Mouse (Mus musculus) hindbrain, embryonic 16.5 days (tissue): Measurements from ENCODE around the gene Wdfy3. TPM values are rescaled to one million over a fixed set of nuclear protein-coding genes. Genes with fewer than 3 reads are reported as not detected.

Source experiments
- ATAC-seq: fragments of 200-750 bp; cut with Nextera tagmentation; 2 replicates; pipeline ENCODE4 v1.8.0; 2017; ENCODE audit warnings: moderate TSS enrichment, moderate library complexity
- H3K27ac ChIP-seq: fragments of 300-500 bp; sonication (generic); 2 replicates; pipeline ENCODE4 v1.5.1; 2014; ENCODE audit warnings: low read depth, mild to moderate bottlenecking, control low read depth, low read length, moderate library complexity
- H3K27me3 ChIP-seq: fragments of 300-500 bp; sonication (generic); replicated peaks from 2 replicates; pipeline ENCODE4 v1.6.1; 2014; ENCODE audit warnings: low read length; ENCODE audit not compliant: control insufficient read depth, insufficient read depth
- H3K36me3 ChIP-seq: fragments of 300-500 bp; sonication (generic); 2 replicates; pipeline ENCODE4 v1.6.1; 2014; ENCODE audit warnings: mild to moderate bottlenecking, low read length, moderate library complexity, mixed read lengths; ENCODE audit not compliant: control insufficient read depth, insufficient read depth
- H3K4me1 ChIP-seq: fragments of 300-500 bp; sonication (generic); 2 replicates; pipeline ENCODE4 v1.6.1; 2014; ENCODE audit warnings: low read depth, low read length; ENCODE audit not compliant: control insufficient read depth, insufficient read depth
- H3K4me2 ChIP-seq: fragments of 300-500 bp; sonication (generic); 2 replicates; pipeline ENCODE4 v1.6.1; 2014; ENCODE audit warnings: mild to moderate bottlenecking, low read length, control low read depth, moderate library complexity
- H3K4me3 ChIP-seq: fragments of 300-500 bp; sonication (generic); 2 replicates; pipeline ENCODE4 v1.5.1; 2014; ENCODE audit warnings: mild to moderate bottlenecking, low read length, control low read depth, moderate library complexity
- H3K9ac ChIP-seq: fragments of 300-500 bp; sonication (generic); 2 replicates; pipeline ENCODE4 v1.6.1; 2014; ENCODE audit warnings: low read depth, mild to moderate bottlenecking, control low read depth, low read length, moderate library complexity
- H3K9me3 ChIP-seq: fragments of 300-500 bp; sonication (generic); 2 replicates; pipeline ENCODE4 v1.6.1; 2014; ENCODE audit warnings: mild to moderate bottlenecking, low read length, moderate library complexity; ENCODE audit not compliant: control insufficient read depth
- WGBS: fragments of 180-500 bp; shearing (Covaris S2); extraction: QIAGEN DNeasy Blood & Tissue Kit; methylation state at CpG from one replicate; pipeline ENCODE4 v1.1.7; 2014; 5-methylcytosine and 5-hydroxymethylcytosine counted together
- polyA plus RNA-seq: library from polyadenylated mRNA; unstranded; fragments of >200 nt; fragmentation: Nextera tagmentation; extraction: Ambion mirVana; gene quantifications from 2 replicates; pipeline ENCODE4 v1.2.1, GENCODE M21; 2015

Wdfy3 gene
- polyA plus RNA-seq, 1 experiment from 2014 or later, result 22.5 TPM

DNA sequence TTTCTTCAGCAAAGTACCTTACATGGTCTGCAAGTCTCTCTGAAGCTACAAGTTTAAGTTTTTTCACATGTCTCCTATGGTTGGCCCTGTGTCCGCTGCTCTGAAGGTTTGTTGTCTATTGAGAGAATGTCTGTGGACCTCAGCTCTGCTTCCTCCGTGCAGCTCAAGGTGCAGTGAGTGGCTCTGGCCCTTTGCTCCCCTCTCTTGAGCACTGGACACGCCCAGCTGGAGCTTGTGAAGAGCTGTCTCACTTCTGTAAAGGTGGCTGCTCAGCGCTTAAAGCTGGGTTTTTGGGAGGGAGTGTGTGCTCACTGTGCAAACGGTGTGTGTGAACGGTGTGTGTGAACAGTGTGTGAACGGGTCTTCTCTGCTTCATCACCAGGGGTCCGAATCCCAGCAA is 248.7 kb downstream of the Wdfy3 start:
- WGBS, result 72% methylated on average over 8 of the region's 8 CpGs
- no peak overlapping the region for H3K27ac ChIP-seq
- no peaks in the 10 kb centered on the region for H3K36me3 ChIP-seq
- H3K9me3 ChIP-seq, result no peaks in the 10 kb centered on the region
- H3K9ac ChIP-seq, result no peak overlapping the region
- H3K27me3 ChIP-seq, result peaks cover 2% of the 10 kb centered on the region; the same call in 1 of the 2 replicates
- no peak for ATAC-seq
- no peak overlapping the region for H3K4me3 ChIP-seq
- H3K4me2 ChIP-seq, result no peak overlapping the region
- H3K4me1 ChIP-seq, result no peaks in the 10 kb centered on the region; the same call in 1 of the 2 replicates

DNA sequence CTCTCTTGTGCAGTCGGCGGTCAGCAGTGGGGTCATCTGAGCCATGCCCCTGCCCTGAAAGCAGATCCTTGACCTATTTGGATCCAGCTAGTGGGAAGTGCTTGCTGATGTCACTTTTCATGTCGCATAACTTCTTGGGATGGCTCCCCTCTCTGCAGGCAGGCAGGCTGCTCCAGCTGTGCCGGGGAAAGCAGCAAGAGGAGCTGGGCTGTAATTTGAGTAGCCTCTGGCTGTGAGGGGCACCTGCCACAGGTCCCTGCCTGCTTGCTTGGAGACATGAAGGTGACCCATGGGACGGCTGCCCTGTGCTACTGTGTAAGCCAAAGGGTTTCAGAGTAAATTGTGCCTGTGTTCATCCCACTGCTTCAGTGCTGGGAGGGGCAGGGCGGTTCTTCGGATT is 249.9 kb downstream of the Wdfy3 start:
- no peak overlapping the region for H3K4me2 ChIP-seq
- H3K27me3 ChIP-seq, result peaks cover 2% of the 10 kb centered on the region; the same call in 1 of the 2 replicates
- no peaks in the 10 kb centered on the region for H3K36me3 ChIP-seq
- H3K9me3 ChIP-seq, result no peaks in the 10 kb centered on the region
- no peak overlapping the region for H3K27ac ChIP-seq
- no peak overlapping the region for H3K9ac ChIP-seq
- WGBS, result 21% methylated on average over 7 of the region's 7 CpGs
- ATAC-seq, result no peak
- H3K4me3 ChIP-seq, result no peak overlapping the region
- H3K4me1 ChIP-seq, result no peaks in the 10 kb centered on the region

DNA sequence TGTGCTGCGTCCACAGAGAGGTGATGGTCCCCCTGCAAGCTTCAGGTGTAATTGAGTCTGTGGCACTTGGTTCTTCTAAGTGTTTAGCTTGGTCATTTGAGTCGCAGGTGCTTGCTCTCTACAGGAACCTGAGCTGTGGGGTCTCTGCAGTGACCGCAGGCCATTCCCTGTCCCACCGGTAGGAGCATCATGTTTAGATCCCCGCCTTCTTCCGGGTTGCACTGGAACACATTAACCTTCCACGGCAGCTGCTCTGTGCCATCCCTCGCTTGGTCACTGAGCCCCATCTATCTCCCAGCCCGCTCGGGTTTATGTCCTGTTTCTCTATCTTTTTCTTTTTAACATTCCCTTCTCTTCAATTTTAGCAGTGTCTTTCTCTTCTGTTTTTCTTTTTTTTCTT is 250.5 kb downstream of the Wdfy3 start:
- 57% methylated on average over 10 of the region's 10 CpGs for WGBS
- H3K36me3 ChIP-seq, result no peaks in the 10 kb centered on the region
- H3K9ac ChIP-seq, result no peak overlapping the region
- no peak for ATAC-seq
- H3K4me1 ChIP-seq, result no peaks in the 10 kb centered on the region
- H3K4me3 ChIP-seq, result no peak overlapping the region
- no peaks in the 10 kb centered on the region for H3K9me3 ChIP-seq
- H3K27me3 ChIP-seq, result peaks cover 2% of the 10 kb centered on the region; the same call in 1 of the 2 replicates
- H3K4me2 ChIP-seq, result no peak overlapping the region
- H3K27ac ChIP-seq, result no peak overlapping the region

DNA sequence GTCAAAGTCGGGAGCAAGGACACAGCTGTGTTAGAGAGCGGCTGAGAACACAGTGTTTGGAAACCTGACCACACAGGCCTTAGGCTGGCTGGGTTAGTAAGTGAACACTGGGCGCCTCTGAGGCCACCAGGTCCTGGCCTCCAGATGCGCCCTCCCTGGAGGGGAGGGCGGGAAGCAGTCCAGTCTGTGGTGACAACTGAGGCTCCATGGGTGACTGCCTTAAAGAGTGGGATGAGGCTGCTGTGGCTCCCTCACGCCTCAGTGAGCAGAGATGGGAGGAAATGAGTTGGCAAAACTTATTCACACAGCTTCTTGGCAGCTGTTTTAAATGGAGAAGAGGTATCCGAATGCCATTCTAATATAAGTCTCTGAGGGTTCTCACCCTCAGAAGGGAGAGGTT is 252.9 kb downstream of the Wdfy3 start:
- 55% methylated on average over 7 of the region's 7 CpGs for WGBS
- no peak overlapping the region for H3K9ac ChIP-seq
- no peaks in the 10 kb centered on the region for H3K9me3 ChIP-seq
- H3K4me3 ChIP-seq, result no peak overlapping the region
- no peaks in the 10 kb centered on the region for H3K36me3 ChIP-seq
- H3K4me1 ChIP-seq, result no peaks in the 10 kb centered on the region
- no peak overlapping the region for H3K4me2 ChIP-seq
- ATAC-seq, result no peak
- peaks cover 2% of the 10 kb centered on the region; the same call in 1 of the 2 replicates for H3K27me3 ChIP-seq
- H3K27ac ChIP-seq, result no peak overlapping the region

DNA sequence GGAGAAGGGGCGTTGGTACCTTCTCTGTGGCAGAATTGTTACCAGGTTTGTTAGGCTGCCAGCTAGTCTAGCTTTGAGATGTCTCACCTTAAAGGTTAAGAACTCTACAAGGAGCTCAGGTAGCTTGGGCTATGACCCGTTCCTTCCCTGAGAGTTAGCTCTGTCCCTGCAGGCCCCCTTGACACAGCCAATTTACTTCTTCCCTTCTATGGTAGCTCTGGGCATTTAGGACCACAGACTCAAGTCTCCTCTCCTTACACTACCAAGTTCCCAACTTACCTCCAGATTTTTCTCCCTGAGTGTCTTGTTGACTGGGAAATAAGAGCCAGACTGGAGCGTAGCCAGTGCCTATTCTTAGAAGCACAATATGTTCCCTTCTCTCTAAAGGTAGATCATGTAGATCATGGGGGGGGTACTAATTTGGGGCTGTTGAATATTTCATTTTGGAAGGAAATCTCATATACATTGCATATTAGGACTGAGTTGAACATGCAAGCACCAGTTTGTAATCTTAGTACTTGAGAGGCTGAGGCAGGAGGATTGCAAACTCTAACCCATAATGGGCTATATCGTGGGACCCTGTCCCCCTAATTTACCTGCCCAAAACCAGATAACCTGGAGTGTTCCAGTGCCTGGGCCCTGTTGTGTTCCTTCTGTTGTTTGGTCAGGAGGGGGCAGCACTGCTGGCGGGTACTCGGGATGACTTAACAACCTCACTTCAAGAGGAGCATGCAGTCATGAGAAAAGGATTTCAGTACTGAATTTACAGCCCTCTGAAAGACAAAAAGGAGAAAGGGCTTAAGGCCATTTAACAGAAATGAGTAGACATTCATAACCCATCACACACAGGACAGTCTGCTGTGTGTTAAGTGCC is 258.2 kb downstream of the Wdfy3 start:
- no peak overlapping the region for H3K4me3 ChIP-seq
- no peaks in the 10 kb centered on the region for H3K4me1 ChIP-seq
- no peaks in the 10 kb centered on the region for H3K36me3 ChIP-seq
- WGBS, result 92% methylated on average over 6 of the region's 6 CpGs
- H3K4me2 ChIP-seq, result no peak overlapping the region
- H3K9me3 ChIP-seq, result no peaks in the 10 kb centered on the region
- H3K9ac ChIP-seq, result no peak overlapping the region
- H3K27ac ChIP-seq, result no peak overlapping the region
- ATAC-seq, result no peak
- no peaks in the 10 kb centered on the region for H3K27me3 ChIP-seq

DNA sequence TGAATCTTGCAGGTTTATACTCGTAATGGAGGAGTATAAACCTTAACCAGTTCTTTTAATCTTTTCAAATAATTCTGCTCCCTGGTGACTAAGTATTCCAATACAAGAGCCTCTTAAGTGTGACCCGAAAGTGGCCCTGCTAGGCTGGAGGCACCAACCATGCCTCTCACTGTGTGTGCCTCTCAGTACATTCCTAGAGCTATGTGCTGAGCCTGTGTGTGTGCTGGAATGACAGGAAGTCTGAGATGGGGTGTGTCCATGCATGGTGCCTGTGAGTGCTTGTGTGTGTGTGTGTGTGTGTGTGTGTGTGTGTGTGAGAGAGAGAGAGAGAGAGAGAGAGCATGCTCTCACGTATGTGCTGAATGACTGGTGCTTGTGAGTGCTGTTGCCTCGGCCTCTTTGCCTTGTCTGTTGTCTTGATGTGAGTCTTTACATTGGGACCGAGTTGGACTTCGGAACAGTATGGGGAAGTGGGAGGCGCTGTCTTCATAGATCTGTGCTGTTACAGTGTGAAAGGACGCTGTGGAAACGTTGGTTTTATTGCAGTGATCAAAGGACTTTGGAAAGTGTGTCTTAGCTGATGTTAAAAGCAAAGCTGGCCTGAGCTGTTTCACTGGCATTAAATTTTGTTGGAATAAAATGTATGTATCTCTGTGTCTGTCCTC is 267.2 kb downstream of the Wdfy3 start:
- no peak overlapping the region for H3K4me3 ChIP-seq
- H3K36me3 ChIP-seq, result no peaks in the 10 kb centered on the region
- ATAC-seq, result no peak
- H3K4me1 ChIP-seq, result no peaks in the 10 kb centered on the region
- no peak overlapping the region for H3K27ac ChIP-seq
- no peak overlapping the region for H3K9ac ChIP-seq
- WGBS, result 86% methylated on average over 9 of the region's 9 CpGs
- H3K9me3 ChIP-seq, result no peaks in the 10 kb centered on the region
- H3K27me3 ChIP-seq, result no peaks in the 10 kb centered on the region
- no peak overlapping the region for H3K4me2 ChIP-seq

DNA sequence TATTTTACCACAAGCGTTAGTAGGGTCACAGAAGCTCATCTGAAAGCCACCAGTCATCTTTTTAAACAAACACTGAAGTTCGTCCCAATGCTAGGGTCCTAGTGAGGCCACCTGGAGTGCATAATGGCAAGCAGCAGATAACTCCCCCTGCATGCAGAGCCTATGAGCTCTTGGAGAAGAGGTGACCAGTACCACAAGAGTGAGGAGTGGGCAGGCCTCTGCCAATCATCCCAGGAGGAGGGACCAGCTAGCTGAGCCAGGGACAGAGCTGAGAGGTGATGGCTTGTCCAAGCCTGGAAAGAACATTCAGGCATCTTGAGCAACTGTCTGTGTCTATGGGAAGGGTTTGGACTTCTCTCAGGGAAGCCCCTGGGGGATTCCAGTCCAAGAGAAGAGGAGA is 267.8 kb downstream of the Wdfy3 start:
- no peak overlapping the region for H3K27ac ChIP-seq
- H3K27me3 ChIP-seq, result no peaks in the 10 kb centered on the region
- H3K4me3 ChIP-seq, result no peak overlapping the region
- no peaks in the 10 kb centered on the region for H3K4me1 ChIP-seq
- 71% methylated on average over 2 of the region's 2 CpGs for WGBS
- H3K4me2 ChIP-seq, result no peak overlapping the region
- H3K9ac ChIP-seq, result no peak overlapping the region
- H3K36me3 ChIP-seq, result no peaks in the 10 kb centered on the region
- H3K9me3 ChIP-seq, result no peaks in the 10 kb centered on the region
- ATAC-seq, result no peak

DNA sequence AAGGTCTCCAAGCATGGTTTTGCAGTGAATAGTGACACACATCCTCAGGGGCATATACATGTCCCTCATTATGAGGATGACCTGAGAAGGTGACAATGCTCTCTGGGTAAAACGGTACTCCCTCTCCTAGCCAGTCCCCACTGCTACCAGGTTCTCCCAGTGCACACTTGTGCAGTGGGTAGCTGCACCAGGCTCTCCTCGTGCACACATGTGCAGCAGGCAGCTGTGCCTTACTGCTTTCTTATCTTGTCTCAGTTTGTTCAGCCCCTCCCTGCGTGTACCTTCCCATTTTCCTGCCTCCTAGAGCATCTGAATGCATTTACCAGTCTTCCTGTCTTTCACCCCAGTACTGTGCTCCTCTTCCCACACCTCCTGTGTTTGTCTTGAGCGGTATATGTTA is 277.1 kb downstream of the Wdfy3 start:
- no peak overlapping the region for H3K27ac ChIP-seq
- WGBS, result 76% methylated on average over 4 of the region's 4 CpGs
- H3K4me1 ChIP-seq, result no peaks in the 10 kb centered on the region
- no peaks in the 10 kb centered on the region for H3K9me3 ChIP-seq
- no peak overlapping the region for H3K9ac ChIP-seq
- ATAC-seq, result no peak
- H3K36me3 ChIP-seq, result no peaks in the 10 kb centered on the region
- no peak overlapping the region for H3K4me3 ChIP-seq
- H3K4me2 ChIP-seq, result no peak overlapping the region
- H3K27me3 ChIP-seq, result no peaks in the 10 kb centered on the region

DNA sequence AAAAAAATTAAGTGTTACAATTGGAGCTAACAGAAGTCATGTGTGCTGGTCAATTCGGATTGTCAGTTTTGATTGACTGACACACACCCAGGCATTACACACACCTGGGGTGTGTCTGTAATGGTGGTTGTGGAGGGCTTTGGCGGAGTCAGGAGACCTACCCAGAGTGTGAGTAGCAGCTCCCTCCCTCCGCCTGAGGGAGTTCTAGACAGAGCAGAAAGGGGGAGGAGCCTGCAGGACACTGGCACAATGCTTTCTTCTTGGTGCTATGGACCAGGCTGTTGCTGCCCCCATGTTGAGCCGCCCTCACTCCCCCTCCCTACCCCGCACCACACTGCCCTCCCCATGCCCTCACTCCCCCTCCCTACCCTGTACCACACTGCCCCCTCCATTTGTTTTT is 279.2 kb downstream of the Wdfy3 start:
- H3K9me3 ChIP-seq, result no peaks in the 10 kb centered on the region
- no peak for ATAC-seq
- H3K4me1 ChIP-seq, result no peaks in the 10 kb centered on the region
- H3K9ac ChIP-seq, result no peak overlapping the region
- no peak overlapping the region for H3K4me2 ChIP-seq
- H3K27ac ChIP-seq, result no peak overlapping the region
- 58% methylated on average over 5 of the region's 5 CpGs for WGBS
- H3K36me3 ChIP-seq, result no peaks in the 10 kb centered on the region
- H3K27me3 ChIP-seq, result no peaks in the 10 kb centered on the region
- H3K4me3 ChIP-seq, result no peak overlapping the region
